In genomic region chr10:79729357-79729965, GRCm38 (mm10) we compare ENCODE assay signal across 12 mouse cellular contexts. TPM values are rescaled to one million over a fixed set of nuclear protein-coding genes. Genes with fewer than 3 reads are reported as not detected.
DNase-seq lines count a peak whose midpoint lies in the region; ATAC-seq lines count a peak whose summit lies in the region.
"Had no signal": no experiment of that assay in that cellular context is flagged by ENCODE, and none has a peak within 500 bp of the region (broad histone marks: within the 10 kb centered on the region; RNA-seq: fewer than 3 reads in every experiment).

No protein-coding gene starts in this region.

- H3K36me3 ChIP-seq in hindbrain, embryonic 13.5 days: peaks cover 36% of the 10 kb centered on the region
- peaks cover 8% of the 10 kb centered on the region for H3K36me3 ChIP-seq in hindbrain, embryonic 12.5 days

- ATAC-seq in hindbrain, embryonic 13.5 days (ENCODE audit: low FRiP score): 0 out of 2 replicates have a peak, but pooled peaks have one; percentile 34
- no peak for ATAC-seq in hindbrain, embryonic 12.5 days (ENCODE audit: low FRiP score)

- H3K9ac ChIP-seq in hindbrain, embryonic 13.5 days: no peak overlapping the region
- H3K9ac ChIP-seq in hindbrain, embryonic 12.5 days: no peak overlapping the region
- H3K9ac ChIP-seq: hindbrain, embryonic 15.5 days had no signal

- WGBS in hindbrain, embryonic 13.5 days: 76% methylated on average over 13 of the region's 13 CpGs
- WGBS in hindbrain, embryonic 12.5 days: 87% methylated on average over 13 of the region's 13 CpGs

- H3K4me2 ChIP-seq in hindbrain, embryonic 13.5 days: no peak overlapping the region
- no peak overlapping the region for H3K4me2 ChIP-seq in hindbrain, embryonic 12.5 days (replicated peaks)
- H3K4me2 ChIP-seq: hindbrain, embryonic 15.5 days had no signal

- H3K27me3 ChIP-seq in hindbrain, embryonic 13.5 days: 0 out of 2 replicates have a peak, but pooled peaks cover under 1% of the 10 kb centered on the region
- no peaks in the 10 kb centered on the region for H3K27me3 ChIP-seq in hindbrain, embryonic 12.5 days
- H3K27me3 ChIP-seq: hindbrain, embryonic 15.5 days had no signal

- H3K27ac ChIP-seq in hindbrain, embryonic 13.5 days: no peak overlapping the region
- no peak overlapping the region for H3K27ac ChIP-seq in hindbrain, embryonic 12.5 days
- H3K27ac ChIP-seq: hindbrain, embryonic 15.5 days; macrophage had no signal

- H3K4me1 ChIP-seq in hindbrain, embryonic 13.5 days (replicated peaks): no peaks in the 10 kb centered on the region; the same call in 1 of the 2 replicates
- H3K4me1 ChIP-seq in hindbrain, embryonic 12.5 days: no peaks in the 10 kb centered on the region; the same call in none of the 2 replicates
- H3K4me1 ChIP-seq: hindbrain, embryonic 15.5 days had no signal

- H3K9me3 ChIP-seq in hindbrain, embryonic 13.5 days: no peaks in the 10 kb centered on the region; the same call in 1 of the 2 replicates
- H3K9me3 ChIP-seq in hindbrain, embryonic 12.5 days (replicated peaks): 0 out of 2 replicates have a peak, but pooled peaks cover 4% of the 10 kb centered on the region
- H3K9me3 ChIP-seq: hindbrain, embryonic 15.5 days had no signal

- DNase-seq in cerebellum, postnatal 10 days: peak; percentile 70 to 73
- DNase-seq in cerebellum, adult 11 months: no peak
- peak; percentile 48 for DNase-seq in right cerebral cortex, postnatal 14 days
- DNase-seq in right cerebral cortex, postnatal 25 days: no peak
- DNase-seq in adrenal gland, adult (ENCODE audit: inconsistent age in 2 of 2, low spot score in 1 of 2): no peak
- no peak for DNase-seq in B cell, adult 2 months
- DNase-seq: adrenal gland, postnatal 36 days; kidney, postnatal 25 days had no signal

- H3K4me3 ChIP-seq in hindbrain, embryonic 13.5 days: no peak overlapping the region
- H3K4me3 ChIP-seq in hindbrain, embryonic 12.5 days: no peak overlapping the region
- H3K4me3 ChIP-seq: hindbrain, embryonic 15.5 days had no signal

RNA-seq across cellular contexts. Expression of gene Hcn2, which starts 13.0 kb away (rescaled TPM):
- 0.43 and 0.64 TPM in 2 replicates for polyA plus RNA-seq in hindbrain, embryonic 13.5 days (2015; fragmentation: Nextera tagmentation; extraction: Ambion mirVana)
- 0.45 and 0.48 TPM in 2 replicates for polyA plus RNA-seq in hindbrain, embryonic 12.5 days (2016; fragmentation: Nextera tagmentation; extraction: Ambion mirVana)

RNA-seq across cellular contexts. Expression of gene Polrmt, which starts 16.9 kb away (rescaled TPM):
- 37.1 and 42.4 TPM in 2 replicates for polyA plus RNA-seq in hindbrain, embryonic 13.5 days (2015; fragmentation: Nextera tagmentation; extraction: Ambion mirVana)
- 42.7 and 47.5 TPM in 2 replicates for polyA plus RNA-seq in hindbrain, embryonic 12.5 days (2016; fragmentation: Nextera tagmentation; extraction: Ambion mirVana)

RNA-seq across cellular contexts. Expression of gene Bsg, which starts 25.2 kb away (rescaled TPM):
- 690 and 717 TPM in 2 replicates for polyA plus RNA-seq in hindbrain, embryonic 13.5 days (2015; fragmentation: Nextera tagmentation; extraction: Ambion mirVana)
- 658 and 661 TPM in 2 replicates for polyA plus RNA-seq in hindbrain, embryonic 12.5 days (2016; fragmentation: Nextera tagmentation; extraction: Ambion mirVana)

RNA-seq across cellular contexts. Expression of gene Fgf22, which starts 25.4 kb away (rescaled TPM):
- polyA plus RNA-seq in hindbrain, embryonic 13.5 days (2015; fragmentation: Nextera tagmentation; extraction: Ambion mirVana): 1.00 and 2.1 TPM in 2 replicates
- polyA plus RNA-seq in hindbrain, embryonic 12.5 days (2016; fragmentation: Nextera tagmentation; extraction: Ambion mirVana): 0.42 and 0.72 TPM in 2 replicates
- polyA plus RNA-seq: macrophage had no signal

RNA-seq across cellular contexts. Expression of gene Rnf126, which starts 37.3 kb away (rescaled TPM):
- 87.9 and 90.7 TPM in 2 replicates for polyA plus RNA-seq in hindbrain, embryonic 13.5 days (2015; fragmentation: Nextera tagmentation; extraction: Ambion mirVana)
- 103 and 108 TPM in 2 replicates for polyA plus RNA-seq in hindbrain, embryonic 12.5 days (2016; fragmentation: Nextera tagmentation; extraction: Ambion mirVana)

Comparison
In these comparisons a context has a peak if more than half of its experiments do, and no peak if none do; other contexts are left out.
1. DNase-seq: peak in cerebellum, postnatal 10 days (2 of 2) and right cerebral cortex, postnatal 14 days (single experiment); none in cerebellum, adult 11 months (single experiment), right cerebral cortex, postnatal 25 days (single experiment), adrenal gland, adult (0 of 2) and B cell, adult 2 months (0 of 2).